Mouse (Mus musculus): ENCODE data around the gene Srsf9. TPM values are rescaled to one million over a fixed set of nuclear protein-coding genes. Genes with fewer than 3 reads are reported as not detected.

The Srsf9 gene
- polyA plus RNA-seq, 1 experiment = 183 TPM

GRCm38 (mm10) chr5:115349225-115349555, 22.2 kb downstream of the Srsf9 start:
- TF ChIP-seq GATA1 (IDR thresholded peaks at IDR 0.05; ENCODE audit: low read length) = no peak

DNA sequence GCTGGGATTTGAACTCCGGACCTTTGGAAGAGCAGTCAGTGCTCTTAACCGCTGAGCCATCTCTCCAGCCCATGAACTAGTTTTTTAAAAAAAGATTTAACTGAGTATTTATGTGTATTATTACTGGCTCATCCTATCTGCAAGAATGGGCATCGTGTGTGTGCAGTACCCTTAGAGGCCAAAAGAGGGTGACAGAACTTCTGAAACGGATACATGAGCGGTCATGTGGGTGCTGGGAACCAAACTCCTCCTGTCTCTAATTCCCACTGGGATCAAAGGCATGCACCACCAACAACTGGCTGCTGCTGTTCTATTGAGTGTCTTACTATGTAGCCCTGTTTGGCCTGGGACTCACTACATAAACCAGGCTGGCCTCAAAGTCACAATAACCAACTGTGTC, 24.4 kb downstream of the Srsf9 start:
- TF ChIP-seq GATA1 (IDR thresholded peaks at IDR 0.05; ENCODE audit: low read length) = no peak

GRCm38 (mm10) chr5:115355070-115355469, 28.1 kb downstream of the Srsf9 start:
- TF ChIP-seq GATA1 (IDR thresholded peaks at IDR 0.05; ENCODE audit: low read length) = no peak

GRCm38 (mm10) chr5:115358872-115359271, 31.9 kb downstream of the Srsf9 start:
- no peak for TF ChIP-seq GATA1 (IDR thresholded peaks at IDR 0.05; ENCODE audit: low read length)

- TF ChIP-seq GATA1 (IDR thresholded peaks at IDR 0.05; ENCODE audit: low read length) = no peak
These were observed 32.5 kb downstream of the Srsf9 start for GRCm38 (mm10) chr5:115359438-115359837.

DNA sequence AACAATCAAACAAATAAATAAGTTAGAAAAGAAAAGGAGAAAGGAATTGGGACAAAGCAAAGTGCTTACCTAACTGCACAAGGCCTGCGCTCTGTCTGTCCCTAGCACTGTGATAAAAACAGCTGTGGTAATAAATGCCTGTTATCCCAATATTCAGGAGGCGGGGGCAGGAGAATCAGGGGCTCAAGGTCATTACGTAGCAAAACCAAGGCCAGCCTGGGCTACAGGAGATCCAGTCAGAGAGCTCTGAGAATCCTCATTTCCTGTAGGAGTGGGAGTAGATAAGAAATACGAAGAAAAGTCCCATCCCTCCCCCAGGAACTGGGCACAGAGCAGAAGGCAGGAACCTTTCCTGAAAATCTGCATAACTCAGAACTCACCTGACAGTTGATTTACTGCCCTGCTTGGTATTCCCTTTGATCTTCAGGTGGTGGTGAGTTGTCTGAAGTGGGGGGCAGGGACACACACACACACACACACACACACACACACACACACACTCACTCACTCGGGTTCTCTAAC, 32.9 kb downstream of the Srsf9 start:
- no peak for TF ChIP-seq GATA1 (IDR thresholded peaks at IDR 0.05; ENCODE audit: low read length)

GRCm38 (mm10) chr5:115362216-115362615, 35.2 kb downstream of the Srsf9 start:
- no peak for TF ChIP-seq GATA1 (IDR thresholded peaks at IDR 0.05; ENCODE audit: low read length)

DNA sequence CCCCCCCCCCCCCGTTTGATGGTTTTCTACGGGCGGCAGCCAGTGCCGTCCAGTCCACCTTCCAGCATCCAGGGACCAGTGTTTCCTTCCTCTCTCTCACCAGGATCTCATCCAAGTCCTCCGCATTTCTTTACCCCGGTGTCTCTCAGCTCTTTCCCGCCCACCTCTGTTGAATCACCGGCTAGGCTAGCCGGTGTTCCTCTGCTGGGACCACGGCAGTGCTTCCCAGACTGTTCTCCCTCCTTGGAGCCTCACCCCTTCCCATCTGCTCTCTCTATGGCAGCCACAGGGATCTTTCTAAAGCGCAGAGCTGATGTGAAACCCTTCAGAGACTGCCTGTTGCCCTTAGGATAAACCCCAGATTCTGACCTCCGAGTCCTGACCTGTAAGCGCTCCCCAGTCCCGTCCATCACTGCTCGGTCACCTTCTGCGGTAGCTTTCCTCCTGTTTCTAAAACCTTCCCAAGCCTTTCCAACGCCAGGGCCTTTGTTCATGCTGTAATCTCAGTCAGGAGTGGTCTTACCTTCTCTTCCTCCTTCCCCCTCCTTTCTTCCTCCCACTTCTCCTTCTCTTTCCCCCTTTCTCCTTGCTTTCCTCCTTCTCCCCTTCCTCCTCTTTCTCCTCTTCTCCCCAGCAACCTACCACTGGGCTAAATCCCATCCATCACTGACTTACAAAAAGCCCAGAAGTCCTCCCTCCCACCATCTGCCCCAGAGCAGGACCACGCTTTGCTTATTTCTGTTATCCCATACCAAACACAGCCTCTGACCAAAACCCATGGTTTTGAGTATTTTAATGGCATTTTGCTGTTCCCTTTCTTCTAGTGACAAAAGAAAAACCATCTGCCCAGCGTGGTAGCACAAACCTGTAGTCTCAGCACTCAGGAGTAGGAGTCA, 36.1 kb downstream of the Srsf9 start:
- no peak for TF ChIP-seq GATA1 (IDR thresholded peaks at IDR 0.05; ENCODE audit: low read length)

- no peak for TF ChIP-seq GATA1 (IDR thresholded peaks at IDR 0.05; ENCODE audit: low read length)
These were observed 37.8 kb downstream of the Srsf9 start for GRCm38 (mm10) chr5:115364782-115365181.

DNA sequence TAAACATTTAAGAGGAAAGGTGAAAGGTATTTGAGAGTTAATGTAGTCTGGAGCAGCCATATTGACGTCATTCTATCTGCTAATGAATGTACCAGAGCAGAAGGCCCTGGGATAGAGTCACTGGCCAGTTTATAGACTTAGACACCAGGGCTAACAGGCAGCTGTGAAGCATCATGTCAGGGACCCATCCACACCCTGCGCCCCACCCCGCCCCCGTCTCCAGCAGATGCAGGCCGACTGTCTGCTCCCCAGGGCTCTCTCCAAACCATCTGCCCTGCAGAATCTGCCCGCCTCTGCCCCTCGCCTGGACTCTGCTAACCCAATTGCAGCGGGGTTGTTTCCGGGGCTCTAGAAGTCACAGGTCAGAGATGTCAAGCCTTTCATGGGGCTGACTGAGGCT, 44.8 kb downstream of the Srsf9 start:
- TF ChIP-seq GATA1 (IDR thresholded peaks at IDR 0.05; ENCODE audit: low read length) = no peak

DNA sequence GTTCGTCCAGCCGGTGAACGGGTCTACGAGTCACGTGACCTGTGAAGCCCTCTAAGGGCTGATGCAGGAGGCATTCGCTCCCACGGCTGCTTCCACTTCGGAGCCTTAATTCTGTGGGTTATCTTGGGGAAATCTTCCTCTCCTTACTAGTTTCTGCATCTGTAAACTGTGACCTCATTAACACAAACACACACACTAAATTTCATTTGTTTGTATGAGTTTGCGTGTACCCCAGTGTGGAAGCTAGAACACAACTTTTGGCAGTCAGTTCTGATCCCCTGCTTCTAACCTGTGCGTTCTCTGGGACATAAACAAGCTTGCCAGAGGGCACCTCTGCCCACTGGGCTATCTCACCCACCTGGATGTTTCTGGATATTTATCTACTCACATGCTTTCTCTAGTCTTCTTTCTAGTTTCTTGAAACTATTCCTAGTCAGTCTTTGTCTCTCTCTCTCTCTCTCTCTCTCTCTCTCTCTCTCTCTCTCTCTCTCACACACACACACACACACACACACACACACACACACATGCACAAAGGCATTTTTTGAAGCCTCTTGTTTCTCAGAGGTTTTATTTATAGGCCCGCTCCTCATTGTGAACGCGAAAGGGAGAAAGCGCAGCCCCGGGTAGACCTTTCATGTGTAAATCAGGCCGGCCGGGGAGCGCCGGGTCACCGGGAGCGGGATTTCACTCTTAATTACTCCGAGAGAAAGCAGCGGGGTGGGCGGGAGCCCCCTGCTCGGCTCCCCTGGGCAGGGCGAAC, 46.6 kb downstream of the Srsf9 start:
- no peak for TF ChIP-seq GATA1 (IDR thresholded peaks at IDR 0.05; ENCODE audit: low read length)

DNA sequence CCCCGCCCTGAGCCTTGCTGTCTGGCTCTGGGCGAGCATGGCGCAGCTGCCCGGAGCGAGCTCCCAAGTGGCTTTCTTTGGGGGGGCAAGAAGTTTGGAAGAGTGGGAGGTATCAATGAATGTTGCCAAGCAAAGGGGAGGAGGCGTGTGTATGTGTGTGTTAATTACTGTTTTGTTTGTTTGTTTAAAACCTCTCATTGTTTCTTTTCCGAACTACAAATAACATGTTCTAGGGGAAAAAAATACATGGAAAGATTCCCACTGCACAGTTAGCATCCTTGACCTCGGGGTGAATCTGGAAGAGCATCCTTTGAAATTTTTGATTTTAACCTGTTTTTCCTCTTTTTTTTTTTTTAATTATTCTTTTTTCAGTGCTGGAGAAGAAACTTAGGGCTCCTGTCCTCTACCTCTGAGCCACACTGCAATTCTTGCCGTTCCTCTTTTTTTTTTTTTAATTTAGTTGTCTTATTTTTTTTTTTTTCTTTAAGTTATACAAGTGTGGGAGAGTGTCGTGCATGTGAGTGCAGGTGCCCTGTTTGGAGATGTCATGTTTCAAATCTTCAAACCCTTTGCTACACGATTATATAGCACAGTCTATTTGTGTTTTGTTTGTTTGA, 47.3 kb downstream of the Srsf9 start:
- TF ChIP-seq GATA1 (IDR thresholded peaks at IDR 0.05; ENCODE audit: low read length) = no peak

GRCm38 (mm10) chr5:115375436-115375835, 48.5 kb downstream of the Srsf9 start:
- TF ChIP-seq GATA1 (IDR thresholded peaks at IDR 0.05; ENCODE audit: low read length) = no peak

Other genes with a start within 250 kb of the Srsf9 start
- not detected in 2 replicates for gene Gm10401, start 228.9 kb upstream of the Srsf9 start, polyA plus RNA-seq (2012)
- gene Acads, start 207.8 kb upstream of the Srsf9 start, polyA plus RNA-seq (2012) = 67.5 and 69.2 TPM in 2 replicates
- gene Unc119b, start 192.2 kb upstream of the Srsf9 start, polyA plus RNA-seq (2012) = 37.8 and 47.6 TPM in 2 replicates
- 61.4 and 64.0 TPM in 2 replicates for gene Mlec, start 169.0 kb upstream of the Srsf9 start, polyA plus RNA-seq (2012)
- gene Cabp1, start 132.8 kb upstream of the Srsf9 start, polyA plus RNA-seq (2012) = not detected in 2 replicates
- gene Pop5, start 91.3 kb upstream of the Srsf9 start, polyA plus RNA-seq (2012) = 24.1 and 32.1 TPM in 2 replicates
- 270 and 383 TPM in 2 replicates for gene Rnf10, start 54.3 kb upstream of the Srsf9 start, polyA plus RNA-seq (2012)
- gene Coq5, start 47.5 kb upstream of the Srsf9 start, polyA plus RNA-seq (2012) = 23.8 and 27.3 TPM in 2 replicates
- 399 and 435 TPM in 2 replicates for gene Dynll1, start 26.2 kb upstream of the Srsf9 start, polyA plus RNA-seq (2012)
- gene Gatc, start 14.0 kb downstream of the Srsf9 start, polyA plus RNA-seq (2012) = 16.0 and 21.8 TPM in 2 replicates
- gene Triap1, start 14.0 kb downstream of the Srsf9 start, polyA plus RNA-seq (2012) = 3.4 and 10.5 TPM in 2 replicates
- gene Cox6a1, start 21.8 kb downstream of the Srsf9 start, polyA plus RNA-seq (2012) = 2,043 and 2,441 TPM in 2 replicates
- 2.4 TPM in 2 replicates for gene Msi1, start 102.4 kb downstream of the Srsf9 start, polyA plus RNA-seq (2012)
- gene Pla2g1b, start 139.1 kb downstream of the Srsf9 start, polyA plus RNA-seq (2012) = not detected in 2 replicates
- gene Sirt4, start 157.5 kb downstream of the Srsf9 start, polyA plus RNA-seq (2012) = 6.3 and 9.5 TPM in 2 replicates
- 44.1 and 45.2 TPM in 2 replicates for gene Pxn, start 179.5 kb downstream of the Srsf9 start, polyA plus RNA-seq (2012)
- 976 and 1,161 TPM in 2 replicates for gene Rplp0, start 232.3 kb downstream of the Srsf9 start, polyA plus RNA-seq (2012)
- gene Gcn1l1, start 238.1 kb downstream of the Srsf9 start, polyA plus RNA-seq (2012) = 110 and 131 TPM in 2 replicates